Mouse (Mus musculus): ENCODE results near the gene Slc17a8. TPM values are rescaled to one million over a fixed set of nuclear protein-coding genes. Genes with fewer than 3 reads are reported as not detected.
"Not testable (repeated sequence)": the region's sequence is repeated elsewhere in the genome, so short reads cannot be mapped to it uniquely, and the experiment has no call there.

The Slc17a8 gene
- polyA plus RNA-seq (2012; rRNA removed) (0.03 and 0.09 TPM in 2 replicates), polyA plus RNA-seq (2014; fragmentation: Nextera tagmentation; extraction: Ambion mirVana) (not detected in 2 replicates)

DNA sequence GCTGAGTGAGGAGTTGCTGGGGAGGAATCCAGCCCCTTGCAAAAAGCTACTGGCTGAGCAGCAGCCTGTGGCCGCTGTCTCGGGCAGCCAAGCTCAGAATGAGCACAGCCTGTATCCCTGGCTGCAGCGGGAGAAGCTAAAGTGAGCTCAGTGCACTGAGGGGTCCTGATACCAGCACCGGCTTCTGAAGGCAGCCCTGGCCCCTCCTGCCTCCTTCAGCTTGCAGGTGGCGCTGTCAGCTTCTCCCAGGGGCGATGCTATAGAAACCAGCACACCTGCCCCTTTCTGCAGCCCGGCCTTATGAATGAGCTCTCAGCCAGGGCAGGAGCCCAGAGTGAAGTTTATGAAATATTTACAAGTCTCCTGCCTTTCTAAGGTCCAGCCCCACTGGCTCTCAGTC is at the start of gene Slc17a8:
Slc17a8 (minus strand) TSS at position 125 of the 400 bp plus-strand sequence.
- no peaks in the 10 kb centered on the region for H3K9me3 ChIP-seq (ENCODE audit: control insufficient read depth, low read length)
- no peak within 1 kb of the TSS for H3K9ac ChIP-seq (ENCODE audit: low read depth, low read length, severe bottlenecking)
- ATAC-seq (ENCODE audit: low FRiP score, low read depth): no peak
- H3K36me3 ChIP-seq (ENCODE audit: control insufficient read depth, insufficient read depth, low read length): no peaks in the 10 kb centered on the region
- TF ChIP-seq POLR2A (IDR thresholded peaks at IDR 0.05; ENCODE audit: borderline replicate concordance, extremely low read depth, insufficient read depth, insufficient read length): no peak
- 15% methylated on average over 7 of the region's 7 CpGs for WGBS
- H3K4me2 ChIP-seq (replicated peaks; ENCODE audit: low read depth, low read length, severe bottlenecking): no peak within 1 kb of the TSS
- no peak within 1 kb of the TSS for H3K27ac ChIP-seq (replicated peaks; ENCODE audit: low read depth, low read length)
- no peak within 1 kb of the TSS for H3K4me3 ChIP-seq (replicated peaks; ENCODE audit: low read length)
- H3K27me3 ChIP-seq (ENCODE audit: control insufficient read depth, insufficient read depth, low read length): no peaks in the 10 kb centered on the region
- peaks cover 2% of the 10 kb centered on the region; the same call in 1 of the 2 replicates for H3K4me1 ChIP-seq (ENCODE audit: control insufficient read depth, insufficient read depth, low read length)
- no peak for DNase-seq (ENCODE audit: low spot score)

DNA sequence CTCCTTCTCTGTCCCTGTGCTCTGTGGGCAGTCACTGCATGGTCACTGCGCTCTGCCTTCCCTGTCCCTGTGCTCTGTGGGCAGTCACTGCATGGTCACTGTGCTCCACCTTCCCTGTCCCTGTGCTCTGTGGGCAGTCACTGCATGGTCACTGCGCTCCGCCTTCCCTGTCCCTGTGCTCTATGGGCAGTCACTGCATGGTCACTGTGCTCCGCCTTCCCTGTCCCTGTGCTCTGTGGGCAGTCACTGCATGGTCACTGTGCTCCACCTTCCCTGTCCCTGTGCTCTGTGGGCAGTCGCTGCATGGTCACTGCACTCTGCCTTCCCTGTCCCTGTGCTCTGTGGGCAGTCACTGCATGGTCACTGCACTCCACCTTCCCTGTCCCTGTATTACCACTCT is 49.3 kb upstream of the Slc17a8 start:
- not testable (repeated sequence) for H3K9me3 ChIP-seq (ENCODE audit: control insufficient read depth, low read length); ATAC-seq (ENCODE audit: low FRiP score, low read depth); H3K4me3 ChIP-seq (replicated peaks; ENCODE audit: low read length); H3K36me3 ChIP-seq (ENCODE audit: control insufficient read depth, insufficient read depth, low read length); H3K27me3 ChIP-seq (ENCODE audit: control insufficient read depth, insufficient read depth, low read length); H3K9ac ChIP-seq (ENCODE audit: low read depth, low read length, severe bottlenecking); H3K4me1 ChIP-seq (ENCODE audit: control insufficient read depth, insufficient read depth, low read length); DNase-seq (ENCODE audit: low spot score); H3K4me2 ChIP-seq (replicated peaks; ENCODE audit: low read depth, low read length, severe bottlenecking); H3K27ac ChIP-seq (replicated peaks; ENCODE audit: low read depth, low read length)
- 96% methylated on average over 5 of the region's 5 CpGs for WGBS

DNA sequence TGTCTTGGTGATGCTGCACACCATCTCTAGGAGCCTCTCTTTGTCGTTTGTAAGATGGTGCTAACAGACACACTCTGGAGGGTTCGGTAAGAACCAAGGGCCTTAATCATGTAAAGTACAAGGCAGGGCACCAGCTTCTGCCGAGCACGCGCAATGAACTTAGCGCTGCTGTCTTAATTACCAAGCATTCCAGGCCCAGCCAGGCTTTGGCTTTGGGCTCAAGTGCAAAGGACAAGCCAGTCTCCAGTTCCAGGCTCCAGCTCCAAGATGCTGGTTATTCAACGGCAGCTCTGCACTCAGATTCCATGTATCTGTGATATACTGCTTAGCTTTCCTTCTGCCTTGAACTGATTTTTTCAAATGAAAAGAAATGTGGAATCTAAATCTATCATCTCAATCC is 46.5 kb upstream of the Slc17a8 start:
- Histone ChIP-seq H3K4me3 (replicated peaks; ENCODE audit: low read length) (no peak overlapping the region), H3K36me3 (ENCODE audit: control insufficient read depth, insufficient read depth, low read length) (peaks cover 12% of the 10 kb centered on the region), H3K27ac (replicated peaks; ENCODE audit: low read depth, low read length) (no peak overlapping the region), H3K4me1 (ENCODE audit: control insufficient read depth, insufficient read depth, low read length) (no peaks in the 10 kb centered on the region), H3K4me2 (replicated peaks; ENCODE audit: low read depth, low read length, severe bottlenecking) (no peak overlapping the region), H3K27me3 (ENCODE audit: control insufficient read depth, insufficient read depth, low read length) (no peaks in the 10 kb centered on the region), H3K9ac (ENCODE audit: low read depth, low read length, severe bottlenecking) (no peak overlapping the region), H3K9me3 (ENCODE audit: control insufficient read depth, low read length) (no peaks in the 10 kb centered on the region)
- no peak for DNase-seq (ENCODE audit: low spot score)
- whole genome bisulfite sequencing: 80% methylated on average over 7 of the region's 7 CpGs
- TF ChIP-seq POLR2A (IDR thresholded peaks at IDR 0.05; ENCODE audit: borderline replicate concordance, extremely low read depth, insufficient read depth, insufficient read length): no peak
- ATAC-seq (ENCODE audit: low FRiP score, low read depth): no peak

DNA sequence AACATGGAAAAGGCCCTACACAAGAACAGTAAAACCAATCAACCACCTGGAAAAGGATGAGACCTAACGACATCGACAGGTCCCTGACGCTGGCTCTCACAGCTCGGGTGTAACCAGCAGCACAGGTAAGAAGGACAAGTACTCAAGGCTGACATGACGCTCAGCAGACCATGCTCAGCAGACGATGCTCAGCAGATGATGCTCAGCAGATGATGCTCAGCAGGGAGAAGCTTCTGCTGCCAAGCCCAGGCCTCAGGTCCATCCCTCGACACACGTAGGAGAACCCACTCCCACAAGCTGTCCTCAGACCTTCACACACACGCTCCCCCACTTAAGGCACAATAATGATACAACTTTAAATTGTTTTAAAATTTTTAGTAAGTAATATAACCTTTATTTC is 44.6 kb upstream of the Slc17a8 start:
- Histone ChIP-seq H3K9me3 (ENCODE audit: control insufficient read depth, low read length) (no peaks in the 10 kb centered on the region), H3K4me2 (replicated peaks; ENCODE audit: low read depth, low read length, severe bottlenecking) (no peak overlapping the region), H3K9ac (ENCODE audit: low read depth, low read length, severe bottlenecking) (no peak overlapping the region), H3K36me3 (ENCODE audit: control insufficient read depth, insufficient read depth, low read length) (peaks cover 20% of the 10 kb centered on the region), H3K4me3 (replicated peaks; ENCODE audit: low read length) (no peak overlapping the region), H3K27me3 (ENCODE audit: control insufficient read depth, insufficient read depth, low read length) (no peaks in the 10 kb centered on the region), H3K27ac (replicated peaks; ENCODE audit: low read depth, low read length) (no peak overlapping the region), H3K4me1 (ENCODE audit: control insufficient read depth, insufficient read depth, low read length) (no peaks in the 10 kb centered on the region)
- WGBS: 93% methylated on average over 9 of the region's 9 CpGs
- TF ChIP-seq POLR2A (IDR thresholded peaks at IDR 0.05; ENCODE audit: borderline replicate concordance, extremely low read depth, insufficient read depth, insufficient read length): no peak
- ATAC-seq (ENCODE audit: low FRiP score, low read depth): no peak
- no peak for DNase-seq (ENCODE audit: low spot score)

DNA sequence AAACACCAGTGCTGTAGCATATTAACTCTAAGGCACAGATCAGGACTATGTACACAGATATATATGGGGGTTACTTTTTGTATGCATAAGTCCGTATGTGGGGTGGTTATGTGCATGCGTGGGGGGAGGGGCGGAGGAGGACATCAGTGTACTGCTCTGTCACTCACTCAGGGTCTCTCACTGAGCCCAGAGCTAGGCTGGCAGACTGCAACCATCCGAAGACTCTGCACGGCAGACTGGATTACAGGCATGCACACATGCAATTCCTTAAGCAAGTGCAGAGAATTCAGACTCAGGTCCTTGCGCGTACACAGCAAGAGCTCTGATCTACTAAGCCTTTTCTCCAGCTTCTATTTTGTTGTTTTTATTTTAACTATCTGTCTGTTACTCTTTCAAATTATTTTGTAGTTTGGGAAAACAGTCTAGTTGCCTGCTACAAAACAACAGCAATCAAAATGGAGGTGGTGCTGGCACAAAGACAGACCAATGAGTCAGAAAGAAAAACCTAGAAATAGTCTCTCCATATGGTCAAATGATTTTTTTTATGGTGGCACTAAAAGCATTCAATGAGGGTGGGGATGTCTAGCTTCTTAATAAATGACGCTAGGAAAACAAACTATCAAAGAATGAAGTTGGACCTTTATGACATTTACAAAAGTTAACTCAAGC is 44.1 kb upstream of the Slc17a8 start:
- Histone ChIP-seq H3K4me3 (replicated peaks; ENCODE audit: low read length) (no peak overlapping the region), H3K36me3 (ENCODE audit: control insufficient read depth, insufficient read depth, low read length) (peaks cover 20% of the 10 kb centered on the region), H3K4me1 (ENCODE audit: control insufficient read depth, insufficient read depth, low read length) (no peaks in the 10 kb centered on the region), H3K4me2 (replicated peaks; ENCODE audit: low read depth, low read length, severe bottlenecking) (no peak overlapping the region), H3K27me3 (ENCODE audit: control insufficient read depth, insufficient read depth, low read length) (no peaks in the 10 kb centered on the region), H3K27ac (replicated peaks; ENCODE audit: low read depth, low read length) (no peak overlapping the region), H3K9me3 (ENCODE audit: control insufficient read depth, low read length) (no peaks in the 10 kb centered on the region), H3K9ac (ENCODE audit: low read depth, low read length, severe bottlenecking) (no peak overlapping the region)
- DNase-seq (ENCODE audit: low spot score): no peak
- ATAC-seq (ENCODE audit: low FRiP score, low read depth): no peak
- 92% methylated on average over 8 of the region's 8 CpGs for WGBS
- no peak for TF ChIP-seq POLR2A (IDR thresholded peaks at IDR 0.05; ENCODE audit: borderline replicate concordance, extremely low read depth, insufficient read depth, insufficient read length)

Data from limb, embryonic 14.5 days (tissue).